23 mouse cellular contexts compared by ENCODE assay signal in the genomic region with DNA sequence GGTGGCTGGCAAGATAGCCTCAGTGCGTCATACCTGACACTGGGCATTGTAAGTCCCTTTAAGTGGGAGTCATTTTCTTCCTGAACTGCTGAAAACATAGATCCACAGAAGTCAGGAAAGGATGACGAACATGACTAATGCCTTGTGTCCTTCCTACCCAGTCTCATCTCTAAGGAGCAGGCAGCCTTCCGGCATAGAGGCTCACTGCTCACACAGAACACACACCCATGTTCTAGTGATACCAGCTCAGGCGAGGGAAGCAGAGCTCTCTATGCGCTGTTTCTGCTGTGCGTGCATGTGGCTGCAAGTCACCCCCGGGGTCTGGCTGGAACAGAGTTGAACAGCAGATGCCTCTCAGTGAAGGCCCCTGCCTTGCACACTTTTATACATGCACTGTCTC. TPM values are rescaled to one million over a fixed set of nuclear protein-coding genes. Genes with fewer than 3 reads are reported as not detected.
"Had no signal": no experiment of that assay in that cellular context is flagged by ENCODE, and none has a peak within 500 bp of the region (broad histone marks: within the 10 kb centered on the region; RNA-seq: fewer than 3 reads in every experiment).

No protein-coding gene starts in this region.

- H3K9me3 ChIP-seq: neural tube, embryonic 13.5 days; neural tube, embryonic 15.5 days; stomach, embryonic 15.5 days had no signal

- H3K4me3 ChIP-seq: neural tube, embryonic 13.5 days; neural tube, embryonic 15.5 days; stomach, embryonic 15.5 days had no signal

- H3K27me3 ChIP-seq: neural tube, embryonic 13.5 days; neural tube, embryonic 15.5 days; stomach, embryonic 15.5 days had no signal

- H3K4me2 ChIP-seq: neural tube, embryonic 13.5 days; neural tube, embryonic 15.5 days; stomach, embryonic 15.5 days had no signal

- H3K27ac ChIP-seq: neural tube, embryonic 13.5 days; neural tube, embryonic 15.5 days; stomach, embryonic 15.5 days had no signal

- H3K4me1 ChIP-seq: neural tube, embryonic 15.5 days; stomach, embryonic 15.5 days had no signal

- DNase-seq: retina, postnatal 1 day; right cerebral cortex, adult 18-20 months; right cerebral cortex, postnatal 14 days; right cerebral cortex, postnatal 25 days; right cerebral cortex, postnatal 4 days; spleen, adult 18-20 months; thymus, adult 18-20 months; thymus, adult 2 months; thymus, postnatal 14 days; thymus, postnatal 25 days; thymus, postnatal 36 days; thymus, postnatal 4 days had no signal

- H3K36me3 ChIP-seq: neural tube, embryonic 13.5 days; neural tube, embryonic 15.5 days; stomach, embryonic 15.5 days had no signal

- H3K9ac ChIP-seq: neural tube, embryonic 13.5 days; neural tube, embryonic 15.5 days; stomach, embryonic 15.5 days had no signal

RNA-seq across cellular contexts. Expression of a gene that starts 14.8 kb away (rescaled TPM):
- polyA plus RNA-seq: neural tube, embryonic 14.5 days had no signal

RNA-seq across cellular contexts. Expression of a gene that starts 43.2 kb away (rescaled TPM):
- total RNA-seq: neutrophil, adult 5-6 weeks had no signal
- polyA plus RNA-seq: neural tube, embryonic 13.5 days; neural tube, embryonic 14.5 days; neural tube, embryonic 15.5 days; small intestine, adult 2 months; spleen, adult 2 months; stomach, embryonic 14.5 days; stomach, embryonic 15.5 days; stomach, embryonic 16.5 days; thymus, adult 2 months; thymus, postnatal 0 days; urinary bladder, adult 2 months had no signal
